Mouse (Mus musculus): ENCODE data around the gene Vangl1.

Vangl1 gene

DNA sequence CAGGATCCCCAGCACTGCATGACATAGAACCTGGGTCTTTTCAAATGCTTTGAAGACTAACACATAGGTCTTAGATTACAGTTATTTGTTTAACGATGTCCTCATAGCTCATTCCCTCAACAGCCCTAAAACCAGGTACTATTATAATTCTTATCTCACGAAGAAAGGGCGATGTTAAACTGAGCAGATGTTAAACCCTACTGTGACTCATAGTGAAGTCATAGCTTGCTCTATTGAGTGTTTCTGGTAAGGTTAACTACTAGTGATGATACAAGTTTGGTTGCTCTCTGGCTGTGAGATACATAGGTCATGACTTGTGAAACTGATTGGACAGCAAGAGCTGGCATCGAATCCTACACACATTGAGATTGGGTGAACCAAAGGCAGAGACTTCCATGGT lies 61.5 kb downstream of the Vangl1 start:
- no peak for DNase-seq (ENCODE audit: low spot score in 2 of 2)

DNA sequence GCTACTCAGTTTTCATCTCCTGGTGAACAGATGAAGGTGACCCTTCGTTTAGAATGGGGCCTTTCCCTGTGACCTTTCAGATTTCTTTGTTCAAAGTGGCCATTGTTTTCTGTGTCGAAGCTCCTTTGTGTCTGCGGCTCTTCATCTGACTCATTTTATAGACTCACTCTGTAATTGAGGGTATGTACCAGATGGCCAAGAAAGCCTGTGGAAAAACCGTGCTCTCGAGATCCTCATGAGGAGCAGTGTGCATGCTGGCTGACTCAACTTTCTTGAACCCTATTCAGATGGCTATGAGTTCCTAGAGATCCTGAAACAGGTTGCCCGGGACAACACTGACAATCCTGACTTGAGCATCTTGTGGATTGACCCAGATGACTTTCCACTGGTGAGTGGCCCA lies 62.6 kb downstream of the Vangl1 start:
- DNase-seq (ENCODE audit: low spot score in 2 of 2), result no peak

DNA sequence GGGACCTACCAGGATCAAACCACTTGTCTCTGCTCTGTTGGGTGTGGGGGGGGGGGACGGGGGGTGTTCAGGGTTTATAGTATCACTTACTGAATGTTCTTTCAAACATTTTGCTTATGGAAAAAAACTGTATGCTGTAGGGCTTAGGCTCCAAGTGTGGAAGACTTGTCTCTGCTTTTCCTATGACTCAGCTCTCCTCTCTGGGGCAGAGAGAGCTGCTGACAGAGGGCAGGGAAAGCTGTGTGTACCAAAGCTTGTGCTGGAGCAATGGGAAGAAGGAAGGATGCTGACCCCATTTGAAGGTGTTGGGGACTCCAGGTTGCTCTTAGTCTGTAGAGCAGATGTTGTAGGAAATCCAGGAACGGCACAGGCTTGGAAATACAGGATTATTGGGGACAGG lies 63.0 kb downstream of the Vangl1 start:
- no peak for DNase-seq (ENCODE audit: low spot score in 2 of 2)

DNA sequence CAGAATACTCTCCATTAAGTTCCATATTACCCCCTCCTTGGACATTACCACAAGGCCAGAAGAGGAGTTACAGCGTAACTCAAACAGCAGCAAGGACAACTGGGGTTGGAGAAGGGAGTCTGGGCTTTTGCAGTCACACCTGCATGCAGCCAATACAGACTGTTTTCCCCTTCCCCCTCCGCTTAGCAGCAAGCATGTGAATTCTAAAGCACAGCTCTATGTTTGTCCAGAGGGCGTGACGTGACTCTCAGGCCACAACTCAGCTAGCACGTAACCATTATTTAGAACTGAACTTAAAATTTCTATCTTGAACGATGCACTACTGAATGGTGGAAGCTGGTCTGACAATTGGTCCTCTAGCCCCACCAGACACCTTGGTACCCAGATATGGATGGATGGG lies 63.9 kb downstream of the Vangl1 start:
- no peak for DNase-seq (ENCODE audit: low spot score in 2 of 2)

DNA sequence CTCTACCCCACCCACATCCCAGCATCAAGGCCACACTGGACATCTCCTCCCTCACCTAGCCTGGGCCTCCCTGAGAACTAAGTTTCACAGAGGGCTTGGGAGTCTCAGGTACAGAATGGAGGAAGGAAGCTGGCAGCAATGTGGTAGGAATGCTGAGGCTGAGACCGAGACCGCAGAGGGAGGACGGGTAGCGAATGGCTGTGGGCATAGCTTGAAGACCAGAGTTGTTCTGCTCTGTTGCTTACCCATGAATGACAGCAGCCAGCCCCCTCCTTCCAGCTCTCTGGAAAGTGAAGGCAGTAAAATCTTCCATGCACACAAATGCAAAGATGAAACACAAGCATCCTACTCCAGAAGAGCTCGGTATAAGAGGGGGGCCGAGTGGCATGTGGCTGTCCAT lies 65.6 kb downstream of the Vangl1 start:
- DNase-seq (ENCODE audit: low spot score in 2 of 2), result no peak

DNA sequence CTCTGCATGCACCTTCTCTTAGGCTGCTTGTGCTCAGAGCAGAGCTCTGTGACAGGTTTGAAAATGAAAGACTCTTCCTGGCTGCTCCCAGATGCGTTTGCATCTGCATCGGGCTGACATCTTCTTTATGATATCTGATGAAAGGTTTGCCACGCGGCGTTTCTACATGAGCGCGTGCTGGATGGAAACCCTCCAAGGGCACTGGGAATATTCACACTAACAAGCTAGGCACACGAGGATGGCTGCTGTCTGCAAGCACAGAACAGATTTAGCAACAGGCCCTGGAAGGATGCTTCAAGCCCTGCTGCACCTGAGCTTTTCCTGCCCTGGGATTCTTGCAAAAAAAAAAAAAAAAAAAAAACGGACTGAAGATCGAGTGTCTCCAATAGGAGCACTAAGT lies 67.3 kb downstream of the Vangl1 start:
- no peak for DNase-seq (ENCODE audit: low spot score in 2 of 2)

DNA sequence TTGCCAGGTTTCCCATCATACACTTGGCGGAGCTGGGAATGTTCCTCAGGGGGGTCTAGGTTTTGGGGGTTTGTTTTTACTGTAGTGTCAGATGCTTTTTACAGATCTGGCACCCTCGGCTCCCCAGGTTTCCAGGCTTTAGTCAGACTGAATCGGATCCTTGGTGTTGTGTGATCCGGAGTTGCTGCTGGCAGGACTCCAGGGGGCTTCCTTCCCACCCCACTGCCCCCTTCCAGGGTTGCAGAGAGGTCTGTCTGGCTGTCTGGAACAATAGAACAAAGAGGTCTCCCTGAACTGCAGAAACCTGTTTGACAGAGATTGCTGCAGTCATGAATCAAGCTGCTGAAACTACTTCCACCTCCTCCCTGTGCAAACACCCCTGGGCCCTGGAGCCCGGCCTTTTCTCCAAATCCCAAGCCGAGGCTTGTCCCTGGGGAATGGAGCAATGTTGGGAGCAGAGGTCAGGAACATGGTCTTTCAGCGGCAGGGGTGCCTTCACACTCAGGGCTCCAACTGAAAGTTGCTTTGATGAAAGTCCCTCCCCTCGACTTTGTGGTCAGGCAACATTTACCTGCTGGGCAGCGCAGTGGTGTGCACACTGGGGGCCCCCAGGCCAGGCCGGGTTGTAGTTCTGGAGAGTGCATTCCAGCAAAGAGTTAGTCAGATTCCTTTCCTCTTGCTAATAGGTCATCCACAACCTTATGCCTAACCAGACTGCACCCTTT lies 68.9 kb downstream of the Vangl1 start:
- DNase-seq (ENCODE audit: low spot score in 2 of 2), result no peak

DNA sequence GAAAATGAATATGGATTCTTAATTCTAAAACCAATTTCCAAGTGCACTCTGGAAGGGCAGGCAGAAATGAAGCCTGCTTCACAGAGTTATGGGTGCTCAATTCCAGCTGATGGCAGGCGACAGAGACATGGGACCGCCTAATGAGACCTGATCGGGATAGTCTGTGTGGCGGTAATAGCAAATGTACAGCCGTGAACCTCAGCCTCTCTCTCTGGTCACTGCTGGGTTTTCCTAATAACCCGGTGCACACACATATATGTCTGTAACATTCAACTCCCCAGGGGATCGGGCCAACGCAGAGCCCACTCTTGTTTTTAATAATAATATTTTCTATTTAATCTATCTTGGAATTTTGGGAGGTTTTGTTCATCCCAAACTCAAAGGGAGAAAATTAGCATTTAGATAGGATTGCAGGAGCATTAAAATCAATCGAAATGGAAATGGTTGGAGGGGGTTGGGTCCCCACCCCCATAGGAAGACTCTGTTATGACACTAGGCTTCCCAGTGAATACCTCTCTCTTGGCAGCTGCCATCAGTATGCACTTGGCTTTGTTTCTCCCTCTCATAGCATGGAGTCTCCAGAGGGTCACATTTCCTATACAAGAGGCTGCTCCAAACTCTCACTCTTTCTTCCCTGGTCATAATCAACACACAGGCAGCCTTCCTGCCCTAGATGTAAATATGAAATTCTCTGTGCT lies 72.7 kb downstream of the Vangl1 start:
- no peak for DNase-seq (ENCODE audit: low spot score in 2 of 2)

DNA sequence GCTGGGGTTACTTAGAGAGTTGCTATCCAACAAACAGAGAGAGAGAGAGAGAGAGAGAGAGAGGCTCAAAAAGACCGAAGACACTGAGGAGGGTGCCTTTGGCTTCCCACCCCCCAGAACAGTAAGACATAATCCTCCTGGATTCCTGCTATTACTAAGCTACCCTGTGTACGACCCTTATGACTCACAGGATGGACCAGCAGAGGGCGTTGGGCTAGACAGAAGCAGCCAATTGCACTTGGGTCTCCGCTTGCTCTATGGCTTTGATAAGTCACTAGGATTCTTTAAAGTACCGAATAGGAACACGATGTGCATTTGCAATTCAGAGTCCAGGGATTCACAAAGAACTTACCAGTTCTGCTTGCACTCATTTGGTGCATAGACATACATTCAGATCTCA lies 74.0 kb downstream of the Vangl1 start:
- no peak for DNase-seq (ENCODE audit: low spot score in 2 of 2)

DNA sequence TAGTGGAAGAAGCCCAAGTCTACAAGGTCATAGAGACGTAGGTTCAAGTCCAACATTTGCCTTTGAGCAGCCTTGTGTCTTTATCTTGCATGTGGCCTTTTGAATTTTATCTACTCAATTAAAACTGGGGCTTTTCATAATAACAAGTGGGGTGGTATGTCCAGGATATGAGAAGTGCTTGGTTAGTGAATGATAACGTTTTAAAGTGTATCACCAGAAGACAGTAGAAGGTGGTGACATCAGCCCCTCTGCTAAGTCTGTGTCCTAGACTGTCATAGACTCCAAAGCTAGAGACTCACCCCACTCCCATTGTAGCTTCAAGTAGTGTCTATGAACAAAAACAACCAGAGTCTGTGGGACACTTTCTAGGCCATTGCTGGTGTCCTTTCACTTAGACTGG lies 76.3 kb downstream of the Vangl1 start:
- DNase-seq (ENCODE audit: low spot score in 2 of 2), result no peak

DNA sequence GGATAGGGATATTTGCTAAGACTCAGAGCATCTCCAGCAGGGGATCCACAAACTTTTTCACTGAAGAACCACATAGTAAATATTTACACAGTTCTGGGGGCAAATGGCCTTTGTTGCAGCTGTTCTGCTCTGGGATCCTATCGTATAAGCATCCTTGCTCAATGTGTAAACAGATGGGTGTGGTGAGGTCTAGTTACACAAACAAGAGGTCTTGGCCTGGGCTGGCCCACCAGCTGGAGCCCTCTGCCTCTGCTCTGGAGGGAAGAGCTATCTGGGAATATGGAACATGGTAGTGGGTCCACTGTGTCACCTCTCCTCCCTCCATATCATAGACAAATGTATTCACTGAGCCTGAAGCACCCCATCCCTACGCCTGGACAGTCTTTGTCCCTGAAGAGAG lies 77.4 kb downstream of the Vangl1 start:
- DNase-seq (ENCODE audit: low spot score in 2 of 2), result no peak

DNA sequence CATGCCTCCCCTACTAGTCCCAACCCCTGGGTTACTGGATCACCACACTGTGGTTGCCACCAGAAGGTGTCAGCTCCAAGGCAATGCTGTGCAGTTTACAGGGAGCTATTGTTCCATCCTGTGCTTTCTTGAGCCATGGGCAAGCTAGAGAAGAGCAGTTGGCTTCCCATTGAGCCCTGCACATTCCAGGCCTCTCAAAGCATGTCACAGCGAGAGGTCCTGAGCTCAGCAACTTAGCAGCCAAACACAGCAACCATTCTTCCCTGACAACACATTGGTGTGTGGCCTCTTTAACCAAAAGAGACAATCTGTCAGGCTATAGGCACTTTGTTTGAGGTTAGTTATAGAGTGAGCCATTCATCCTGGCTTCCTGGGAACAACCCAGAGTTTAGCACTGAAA lies 78.9 kb downstream of the Vangl1 start:
- DNase-seq (ENCODE audit: low spot score in 2 of 2), result no peak

DNA sequence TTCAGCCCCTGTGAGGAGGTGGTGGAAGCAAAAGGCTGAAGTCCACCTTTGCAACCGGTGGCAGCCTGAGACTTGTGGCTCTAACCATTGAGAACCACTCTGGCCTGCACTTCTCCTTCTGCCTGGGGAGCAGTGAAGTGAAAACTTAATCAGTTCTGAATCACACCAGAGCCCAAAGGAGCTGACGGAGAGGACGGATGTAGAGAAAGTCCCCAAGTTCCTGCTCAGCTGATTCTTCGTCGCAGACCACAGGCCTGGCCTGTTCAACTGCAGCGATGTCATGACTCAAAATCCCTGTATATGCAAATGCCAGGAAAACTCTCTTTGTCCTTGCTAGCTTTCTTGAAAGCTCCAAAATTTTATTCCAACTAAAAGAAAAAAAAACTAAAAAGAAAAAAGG lies 80.8 kb downstream of the Vangl1 start:
- DNase-seq (ENCODE audit: low spot score in 2 of 2), result no peak

DNA sequence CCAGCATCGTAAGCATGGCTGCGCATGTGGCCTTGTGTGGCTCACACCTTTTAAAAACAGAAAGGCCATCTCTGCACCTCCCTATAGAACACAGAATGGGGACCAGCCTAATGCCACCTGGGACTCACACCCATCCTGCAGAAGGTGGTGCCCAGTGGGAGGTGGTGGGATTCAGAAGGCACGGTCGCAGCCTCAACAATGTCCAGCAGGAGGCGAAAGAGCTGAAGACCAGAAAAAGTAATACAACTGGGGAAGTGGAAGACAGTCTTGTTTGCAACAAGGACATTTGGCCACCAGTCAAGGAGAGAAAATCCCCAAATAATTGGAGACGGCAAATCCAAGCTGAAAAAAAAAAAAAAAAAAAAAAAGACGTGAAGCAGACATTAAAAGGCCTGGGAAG lies 82.4 kb downstream of the Vangl1 start:
- DNase-seq (ENCODE audit: low spot score in 2 of 2), result no peak

DNA sequence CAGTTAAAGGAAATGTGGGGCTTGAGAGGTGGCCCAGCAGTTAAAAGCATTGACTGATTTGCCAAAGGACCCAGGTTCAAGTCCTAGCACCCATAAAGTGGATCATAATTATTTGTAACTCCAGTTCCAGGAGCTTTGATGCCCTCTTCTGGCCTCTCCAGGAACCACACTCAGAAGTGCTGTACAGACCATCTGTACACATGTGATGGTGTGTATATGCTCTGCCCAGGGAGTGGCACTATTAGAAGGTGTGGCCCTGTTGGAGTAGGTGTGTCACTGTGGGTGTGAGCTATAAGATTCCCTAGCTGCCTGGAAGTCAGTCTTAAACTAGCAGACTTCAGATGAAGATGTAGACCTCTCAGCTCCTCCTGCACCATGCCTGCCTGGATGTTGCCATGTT lies 83.5 kb downstream of the Vangl1 start:
- no peak for DNase-seq (ENCODE audit: low spot score in 2 of 2)

DNA sequence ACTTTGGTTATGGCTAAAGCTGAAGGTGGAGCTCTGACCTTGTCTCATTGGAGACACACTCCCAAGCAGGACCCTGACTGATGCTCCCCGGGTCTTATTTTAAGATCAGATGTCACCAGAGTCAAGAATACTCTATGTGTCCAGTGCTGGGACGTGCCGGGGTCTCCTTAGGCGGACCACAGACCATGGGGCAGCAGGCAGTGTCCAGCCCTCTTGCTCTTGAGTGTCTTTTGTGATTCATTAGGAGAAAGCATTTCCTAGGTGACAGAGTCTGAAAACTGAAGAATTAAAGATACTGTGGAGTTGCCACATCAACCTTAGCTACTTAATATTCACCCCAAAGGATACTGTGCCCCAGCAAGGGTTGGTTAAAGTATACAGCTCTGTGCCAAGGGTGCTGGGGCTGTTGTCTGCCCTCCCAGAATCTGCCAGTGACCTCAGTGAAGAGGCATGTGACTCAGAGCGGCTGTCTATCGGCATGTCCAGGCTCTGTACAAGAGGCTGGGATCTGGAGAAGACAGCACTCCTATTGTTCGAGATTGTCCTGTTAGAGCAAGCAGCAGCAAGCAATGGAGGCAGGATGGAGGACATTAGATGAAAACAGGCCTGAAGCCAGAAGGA lies 92.4 kb downstream of the Vangl1 start:
- DNase-seq (ENCODE audit: low spot score in 2 of 2), result no peak

DNA sequence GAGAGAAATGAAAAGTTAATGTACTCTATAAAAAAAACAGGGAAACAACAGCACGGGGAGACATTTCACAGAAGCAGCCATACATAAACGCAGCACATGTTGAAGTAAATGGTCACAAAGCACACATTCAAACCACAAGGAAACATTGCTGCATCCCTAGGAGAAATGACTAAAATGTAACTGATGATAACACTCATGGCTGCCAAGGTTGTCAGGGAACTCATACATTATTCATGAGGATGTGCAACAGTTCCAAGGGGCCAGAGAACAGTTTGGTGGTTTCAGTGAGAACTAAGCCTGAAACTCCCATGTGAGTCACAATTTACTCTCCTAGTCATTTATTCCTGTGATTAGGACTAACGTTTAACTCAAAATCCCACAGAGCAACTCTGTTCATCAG lies 96.3 kb downstream of the Vangl1 start:
- DNase-seq (ENCODE audit: low spot score in 2 of 2), result no peak

DNA sequence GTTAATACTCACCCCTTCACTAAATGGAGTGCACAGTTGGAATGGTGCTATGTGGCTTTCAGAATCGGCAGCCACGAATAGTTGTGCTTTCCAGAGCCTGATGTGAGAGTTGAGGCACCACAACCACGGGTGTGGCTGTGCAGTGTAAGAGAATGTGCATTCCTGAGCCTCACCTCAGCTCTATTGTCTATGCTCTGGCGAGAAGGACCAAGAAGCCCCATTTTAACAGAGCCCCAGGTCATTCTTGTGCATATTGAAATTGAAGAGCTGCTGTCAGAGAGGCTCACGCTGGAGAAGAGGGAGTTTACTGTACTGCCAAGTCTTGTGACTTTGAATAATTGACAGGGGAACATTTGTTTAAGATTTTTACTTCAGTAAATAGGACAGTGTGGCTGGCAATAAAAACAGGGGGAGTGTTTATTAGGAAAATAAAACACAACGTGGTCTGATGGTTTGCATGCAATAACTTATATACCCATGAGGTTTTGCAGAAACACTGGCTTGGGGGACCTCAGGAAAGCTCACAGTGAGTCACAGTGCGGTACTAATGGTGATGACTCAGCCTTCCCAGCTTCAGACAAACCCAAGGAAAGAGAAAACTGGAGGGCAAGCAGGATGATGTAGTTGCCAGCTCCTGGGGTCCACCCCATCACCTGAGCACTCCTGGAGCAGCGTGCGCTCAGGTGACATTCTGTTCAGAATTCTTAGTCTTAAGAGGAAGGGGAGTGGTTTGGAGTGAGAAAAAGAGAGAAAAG lies 100.5 kb downstream of the Vangl1 start:
- no peak for DNase-seq (ENCODE audit: low spot score in 2 of 2)

Measured in right cerebral cortex, postnatal 36 days (tissue).